Mouse (Mus musculus): ENCODE results near the gene Cdk8. TPM values are rescaled to one million over a fixed set of nuclear protein-coding genes. Genes with fewer than 3 reads are reported as not detected.

The Cdk8 gene
- 10 to 100 TPM; 31.8 to 40.9 TPM for total RNA-seq (2023)

DNA sequence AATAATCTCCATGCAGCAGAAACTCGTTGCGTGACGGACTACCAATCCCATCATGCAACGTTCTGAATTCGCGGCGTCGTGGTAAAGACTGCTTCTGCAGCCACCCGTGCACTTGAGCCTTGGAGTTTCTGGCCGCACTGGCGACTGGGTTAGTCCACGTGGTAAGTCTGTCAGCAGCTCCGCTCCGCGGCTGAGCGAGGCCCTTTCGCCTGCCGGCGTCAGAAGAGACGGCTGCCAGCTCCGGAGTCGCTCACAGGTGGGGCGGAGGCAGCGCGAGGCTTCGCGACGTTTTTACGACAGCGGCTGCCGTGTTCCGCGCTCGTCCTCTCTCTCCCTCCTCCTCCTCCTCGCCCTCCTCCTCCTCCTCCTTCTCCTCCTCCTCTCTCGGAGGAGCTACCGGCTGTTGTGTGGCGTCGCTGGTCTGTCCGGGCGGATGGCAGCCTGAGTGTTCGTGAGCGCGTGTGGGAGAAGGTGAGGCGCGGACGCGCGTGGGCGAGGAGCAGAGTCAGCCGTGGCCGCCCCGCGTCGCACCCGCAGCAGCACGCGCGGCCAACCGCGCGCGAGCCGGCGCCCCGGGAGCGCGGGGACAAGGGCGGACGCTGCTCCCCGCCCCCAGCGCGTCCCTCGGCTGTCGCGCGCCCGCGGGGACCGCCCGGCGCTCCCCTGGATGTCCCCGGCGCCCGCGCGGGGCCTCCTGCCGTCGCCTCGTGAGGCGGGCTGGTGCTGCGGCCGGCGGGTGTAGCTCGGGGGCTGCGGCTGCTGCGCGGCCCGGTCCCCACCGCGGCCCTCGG is at the start of gene Cdk8:
Gene Cdk8 (plus strand): TSS at position 367 of the 791 bp plus-strand sequence.

DNA sequence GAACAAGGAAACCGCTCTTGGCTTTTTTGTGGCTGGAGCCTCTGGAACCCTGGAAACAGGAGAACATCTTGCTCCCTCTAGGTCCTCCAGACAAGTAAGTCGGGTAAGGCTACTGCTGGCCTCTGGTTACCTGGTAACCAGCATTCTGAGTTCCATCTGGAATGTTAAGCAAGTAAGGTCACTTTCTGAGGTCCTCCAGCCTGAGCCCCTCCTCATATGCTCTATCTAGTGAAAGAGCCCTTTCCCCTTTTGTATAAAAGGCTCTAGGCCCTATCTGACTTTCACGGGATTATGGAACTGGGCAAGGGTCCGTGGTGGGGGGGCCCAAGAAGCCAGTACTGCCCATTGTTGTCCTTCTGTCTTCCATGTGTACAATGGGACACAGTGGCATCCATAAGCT is 45.8 kb upstream of the Cdk8 start, which contains the start of gene 1700001J03Rik:
Gene 1700001J03Rik (minus strand): TSS at position 101 of the 400 bp plus-strand sequence.

DNA sequence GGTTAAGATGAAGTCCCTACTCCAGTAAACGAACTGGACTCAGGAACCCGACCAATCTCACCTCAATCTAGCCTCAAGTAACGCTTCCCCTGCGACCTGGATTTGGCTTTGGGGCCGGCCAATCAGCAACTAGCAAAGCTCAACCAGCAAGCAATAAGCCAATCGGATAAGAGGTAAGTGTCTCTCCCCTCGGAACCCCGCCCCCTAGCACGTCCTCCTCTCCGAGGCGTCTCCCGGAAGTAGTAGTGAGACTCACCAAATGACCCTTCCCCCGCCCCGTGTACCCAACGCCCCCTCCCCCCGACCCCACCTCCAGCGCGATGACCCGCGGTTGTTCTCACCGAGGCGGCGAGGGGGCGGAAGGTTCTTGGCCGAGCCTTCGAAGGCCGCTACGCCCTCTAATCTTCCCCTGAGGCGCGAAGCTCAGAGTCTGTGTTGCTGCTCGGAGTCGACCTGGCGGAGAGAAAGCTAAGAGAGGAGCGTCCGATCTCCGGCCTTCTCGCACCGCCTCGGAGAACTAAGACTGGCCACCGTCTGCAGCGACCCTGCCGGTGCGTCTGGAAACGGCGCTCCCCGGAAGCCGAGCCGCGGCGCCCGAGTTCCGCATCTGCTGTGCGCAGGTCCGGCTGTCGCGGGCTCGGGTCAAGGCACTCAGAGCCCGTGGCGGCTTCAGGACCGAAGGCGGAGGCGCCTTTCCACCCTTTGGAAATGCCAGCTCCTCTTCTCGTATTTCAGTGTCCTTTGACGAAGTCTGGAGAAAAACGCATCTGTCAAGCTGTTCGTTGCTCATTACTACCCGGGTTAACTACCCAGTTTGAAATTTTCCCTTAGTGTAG is 9.9 kb upstream of the Cdk8 start, which contains the start of gene Rnf6:
Gene Rnf6 (minus strand): TSS at position 677 of the 836 bp plus-strand sequence.

Other genes starting within 250 kb of the Cdk8 start
- not detected for gene Cyp3a25, start 221.6 kb upstream of the Cdk8 start, total RNA-seq (2023)
- not detected for gene Cyp3a59, start 152.0 kb upstream of the Cdk8 start, total RNA-seq (2023)
- not detected for gene Gm5565, start 70.7 kb upstream of the Cdk8 start, total RNA-seq (2023)
- gene Gm6309, start 60.5 kb upstream of the Cdk8 start, total RNA-seq (2023), result not detected
- gene 1700001J03Rik, start 45.9 kb upstream of the Cdk8 start, total RNA-seq (2023), result 1 to 10 TPM in 1 of 2 experiments, not detected in 1; 1.5 TPM
- 10 to 100 TPM; 39.4 to 47.7 TPM for gene Rnf6, start 9.7 kb upstream of the Cdk8 start, total RNA-seq (2023)
- not detected for gene Wasf3, start 153.8 kb downstream of the Cdk8 start, total RNA-seq (2023)